Mouse (Mus musculus) monocyte, adult 2 months (primary cell): ENCODE data around the gene Wfdc6b.
A peak's percentile ranks its signal among the peaks of the same experiment; 100 is the strongest.
"Not testable (repeated sequence)": the region's sequence is repeated elsewhere in the genome, so short reads cannot be mapped to it uniquely, and the experiment has no call there.

Experiments used
- DNase-seq, 2 experiments: peaks; one replicate each; pipeline ENCODE4 v3.0.0; 2022; ENCODE audit warnings: low spot score in 2 of 2, low read depth in 1 of 2

The Wfdc6b gene

DNA sequence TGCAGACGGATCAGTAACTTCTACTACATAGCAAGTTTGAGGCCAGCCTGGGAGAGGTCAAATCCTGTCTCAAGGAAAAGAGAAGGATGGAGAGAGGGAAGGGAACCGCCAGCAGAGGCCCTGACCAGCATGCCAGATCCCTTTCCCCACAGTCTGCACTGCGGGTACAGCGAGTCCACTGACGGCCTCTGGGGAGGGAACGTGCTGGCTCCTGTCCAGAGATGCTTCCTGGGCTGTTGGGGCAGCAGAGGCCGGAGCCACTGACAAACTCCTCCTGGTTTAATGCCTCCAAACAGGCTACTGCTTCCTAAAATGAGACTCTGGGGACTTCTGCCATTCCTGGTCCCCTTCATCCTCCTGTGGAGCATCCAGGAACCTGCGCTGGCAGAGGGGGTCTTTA is at the start of gene Wfdc6b, which contains the start of gene Wfdc8:
TSS of gene Wfdc6b (plus strand) at position 52 of the 400 bp plus-strand sequence.
TSS of gene Wfdc8 (minus strand) at position 156 of the 400 bp plus-strand sequence.
- not testable (repeated sequence) for DNase-seq

GRCm38 (mm10) chr2:164564346-164564745 is 49.0 kb upstream of the Wfdc6b start:
- no peak for DNase-seq

- DNase-seq, result no peak
Observed at GRCm38 (mm10) chr2:164566997-164567396, 46.3 kb upstream of the Wfdc6b start.

- no peak for DNase-seq
Observed at GRCm38 (mm10) chr2:164567460-164567859, 45.9 kb upstream of the Wfdc6b start.

GRCm38 (mm10) chr2:164573359-164573758 is 40.0 kb upstream of the Wfdc6b start, which contains the start of gene Spint3:
Gene Spint3, minus strand, starts transcription at chr2:164573459.
- DNase-seq, result not testable (repeated sequence)

- DNase-seq, result not testable (repeated sequence)
Observed at GRCm38 (mm10) chr2:164585025-164585725, 28.1 kb upstream of the Wfdc6b start, which contains the start of gene Wfdc6a. Gene Wfdc6a, minus strand, starts transcription at chr2:164585447.

DNA sequence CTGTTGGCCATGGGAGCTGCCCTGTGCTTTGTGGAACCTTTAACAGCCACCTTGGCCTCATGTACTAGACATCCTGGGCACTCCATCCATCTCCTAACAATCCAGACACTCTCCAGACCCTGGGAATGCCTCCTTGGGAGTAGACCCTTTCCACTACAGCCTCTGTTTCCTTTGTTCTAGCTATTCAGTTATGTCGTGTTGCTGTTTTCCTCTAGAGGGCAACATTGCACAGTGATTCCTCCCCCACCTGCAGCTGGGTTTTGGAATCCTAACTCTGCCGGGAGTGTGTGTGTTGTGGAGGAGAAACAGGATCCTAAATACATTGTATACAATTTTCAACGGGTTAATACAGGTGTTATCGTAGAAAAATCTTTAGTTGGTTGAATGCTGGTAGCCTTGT is 21.3 kb upstream of the Wfdc6b start:
- DNase-seq, result no peak

GRCm38 (mm10) chr2:164593494-164593893 is 19.8 kb upstream of the Wfdc6b start, which contains the start of gene Eppin:
Gene Eppin, minus strand, starts transcription at chr2:164593594.
- DNase-seq, result no peak

- DNase-seq, result no peak
Observed at GRCm38 (mm10) chr2:164600179-164600578, 13.1 kb upstream of the Wfdc6b start.

DNA sequence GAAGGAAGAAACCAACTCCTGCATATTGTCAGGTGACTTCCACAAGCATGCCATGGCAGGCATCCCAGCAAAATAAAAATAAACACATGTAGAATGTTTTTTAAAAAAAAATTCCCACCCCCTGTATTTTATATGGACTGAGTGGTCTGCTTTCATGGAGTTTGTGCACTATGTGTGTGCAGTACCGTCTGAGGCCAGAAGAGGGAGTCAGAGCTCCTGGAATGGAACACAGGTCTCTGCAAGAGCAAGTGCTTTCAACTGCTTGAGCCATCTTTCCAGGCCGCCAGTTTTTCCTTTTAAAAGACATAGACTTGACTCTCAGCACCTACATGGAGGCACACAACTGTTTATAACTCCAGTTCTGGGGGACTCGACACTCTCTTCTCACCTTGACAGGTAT is 9.8 kb upstream of the Wfdc6b start:
- no peak for DNase-seq

GRCm38 (mm10) chr2:164604411-164604810 is 8.9 kb upstream of the Wfdc6b start:
- DNase-seq, result no peak

- DNase-seq, result no peak
Observed at GRCm38 (mm10) chr2:164608781-164609180, 4.5 kb upstream of the Wfdc6b start.

DNA sequence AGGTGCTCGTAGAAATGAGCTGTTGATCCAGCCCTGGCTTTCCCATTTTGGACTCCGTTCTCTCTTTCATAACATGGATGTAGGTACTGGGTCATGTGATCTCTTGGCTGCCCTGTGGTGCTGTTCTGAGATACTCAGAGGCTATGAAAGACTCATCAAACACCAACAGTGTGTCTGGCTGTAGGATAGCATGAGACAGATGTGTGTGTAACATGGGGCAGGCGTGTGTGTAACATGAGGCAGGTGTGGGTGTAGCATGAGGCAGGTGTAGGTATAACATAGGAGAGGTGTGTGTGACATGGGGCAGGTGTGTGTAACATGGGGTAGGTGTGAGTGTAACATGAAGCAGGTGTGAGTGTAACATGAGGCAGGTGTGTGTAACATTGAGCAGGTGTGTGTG is 2.1 kb downstream of the Wfdc6b start:
- no peak for DNase-seq

- no peak for DNase-seq
Observed at GRCm38 (mm10) chr2:164619050-164619449, 5.7 kb downstream of the Wfdc6b start.

DNA sequence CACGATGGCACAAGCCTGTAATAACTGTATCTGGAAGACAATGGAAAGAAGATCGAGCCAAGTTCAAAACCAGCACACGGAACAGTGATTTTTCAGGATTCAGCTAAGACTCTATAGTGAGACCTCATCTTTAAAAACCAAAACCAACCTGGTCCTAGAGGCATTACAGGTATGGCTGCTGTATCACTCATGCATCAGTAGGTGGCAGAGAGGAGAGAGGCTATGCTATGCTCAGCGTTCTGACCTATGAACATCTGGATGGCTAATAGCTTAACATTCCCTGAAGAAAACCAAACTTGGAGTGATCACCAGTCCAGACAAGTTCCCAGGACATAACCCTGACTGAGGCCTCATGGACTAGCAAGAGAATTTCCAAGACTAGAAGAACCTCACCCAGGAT is 8.5 kb downstream of the Wfdc6b start:
- no peak for DNase-seq

- no peak for DNase-seq
Observed at GRCm38 (mm10) chr2:164635266-164635665, 21.9 kb downstream of the Wfdc6b start.

DNA sequence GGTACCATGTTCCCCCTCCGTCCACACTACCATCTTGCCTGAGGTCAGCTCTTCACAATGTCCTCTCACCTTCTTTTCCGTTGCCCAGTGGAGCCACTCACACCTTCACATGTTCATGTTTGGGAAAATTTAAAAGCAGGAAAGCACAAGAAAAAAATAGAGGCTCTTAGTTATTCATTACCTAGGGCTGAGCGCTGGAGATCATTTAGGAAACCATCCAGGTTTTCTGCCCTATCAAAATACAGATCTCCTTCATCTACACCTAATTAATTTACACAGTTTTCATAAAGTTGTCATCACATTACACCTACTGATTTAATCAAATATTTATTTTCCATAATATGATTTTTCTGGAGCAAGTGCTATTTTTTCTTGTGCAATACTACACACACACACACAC is 25.4 kb downstream of the Wfdc6b start, which contains the start of gene Wfdc16:
TSS of gene Wfdc16 (minus strand) at position 101 of the 400 bp plus-strand sequence.
- DNase-seq, result no peak

GRCm38 (mm10) chr2:164641129-164641528 is 27.8 kb downstream of the Wfdc6b start:
- peak; percentile 33 to 34 for DNase-seq

DNA sequence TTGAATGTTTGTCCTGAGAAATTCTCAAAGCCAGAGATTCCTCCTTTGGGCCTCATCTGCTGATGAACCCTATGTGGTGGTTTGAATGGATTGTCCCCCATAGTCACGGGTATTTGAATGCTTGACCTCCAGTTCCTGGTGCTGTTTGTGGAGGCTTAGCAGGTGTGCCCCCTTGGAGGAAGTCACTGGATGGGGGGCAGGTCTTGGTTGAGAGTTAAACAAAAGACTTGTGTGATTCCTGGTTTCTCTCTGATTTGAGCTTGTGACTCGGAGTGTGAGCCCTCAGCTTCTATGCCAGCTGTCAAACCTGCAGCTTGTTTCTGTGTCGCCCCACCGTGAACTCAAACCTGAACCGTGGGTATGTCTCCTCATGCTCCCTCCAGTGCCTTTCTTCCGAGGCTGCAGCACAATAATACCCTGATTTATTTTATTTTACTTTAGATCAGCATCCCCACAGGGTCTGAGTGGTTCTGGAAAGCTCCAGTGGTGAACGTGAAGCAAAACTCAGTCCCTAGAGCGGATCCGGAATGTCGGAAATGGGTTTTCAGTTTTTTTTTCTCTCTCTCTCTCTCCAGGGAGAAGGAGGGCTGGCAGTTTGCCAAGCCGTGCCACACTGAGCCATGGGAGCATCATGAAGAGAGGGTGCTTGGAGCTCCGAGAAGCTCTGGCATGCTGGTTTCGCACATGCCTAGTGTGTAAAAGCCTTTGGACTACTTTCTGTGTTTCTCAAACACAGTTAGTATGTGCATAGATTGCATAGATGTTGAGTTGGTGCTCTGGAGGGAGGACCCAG is 28.8 kb downstream of the Wfdc6b start:
- no peak for DNase-seq

DNA sequence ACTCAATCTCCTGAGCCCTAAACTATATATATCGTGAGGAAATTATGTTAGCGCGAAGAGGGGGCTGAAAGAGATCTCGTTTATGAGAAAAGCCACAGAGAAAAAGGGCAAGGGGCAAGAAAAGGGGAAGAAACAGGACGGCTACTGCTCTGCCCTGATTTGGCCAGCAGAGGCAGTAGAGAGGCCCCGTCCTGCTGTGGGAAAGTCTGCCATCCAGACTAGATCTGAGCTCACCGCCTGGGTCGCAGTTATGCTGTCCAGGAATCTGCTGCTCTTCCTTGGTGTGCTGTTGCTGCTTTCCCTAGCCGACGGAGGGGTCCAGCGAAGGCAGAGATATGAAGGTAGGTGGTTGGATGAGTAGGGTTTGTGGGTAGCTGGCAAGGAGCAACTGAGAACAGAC is 42.5 kb downstream of the Wfdc6b start, which contains the start of gene Wfdc10:
TSS of gene Wfdc10 (plus strand) at position 189 of the 400 bp plus-strand sequence.
- peak in 1 of 2 experiments; percentile 59 for DNase-seq

GRCm38 (mm10) chr2:164656483-164656882 is 43.2 kb downstream of the Wfdc6b start, which contains the start of gene Wfdc9:
Gene Wfdc9, minus strand, starts transcription at chr2:164656583.
- DNase-seq, result no peak

GRCm38 (mm10) chr2:164664851-164665250 is 51.5 kb downstream of the Wfdc6b start:
- DNase-seq, result no peak
